Mouse (Mus musculus) forebrain, embryonic 16.5 days (tissue): ENCODE results near the gene Pon2. TPM values are rescaled to one million over a fixed set of nuclear protein-coding genes. Genes with fewer than 3 reads are reported as not detected.
"Not testable (repeated sequence)": the region's sequence is repeated elsewhere in the genome, so short reads cannot be mapped to it uniquely, and the experiment has no call there.

ENCODE experiments used
- ATAC-seq: fragments of 200-750 bp; cut with Nextera tagmentation; 2 replicates; pipeline ENCODE4 v1.8.0; 2017; ENCODE audit warnings: mild to moderate bottlenecking, moderate library complexity
- H3K27ac ChIP-seq: fragments of 300-500 bp; sonication (generic); 2 replicates; pipeline ENCODE4 v1.5.1; 2014; ENCODE audit warnings: low read length, control low read depth
- H3K27me3 ChIP-seq: fragments of 300-500 bp; sonication (generic); replicated peaks from 2 replicates; pipeline ENCODE4 v1.6.1; 2014; ENCODE audit warnings: low read length; ENCODE audit not compliant: control insufficient read depth, insufficient read depth
- H3K36me3 ChIP-seq: fragments of 300-500 bp; sonication (generic); 2 replicates; pipeline ENCODE4 v1.6.1; 2014; ENCODE audit not compliant: control insufficient read depth, insufficient read depth
- H3K4me1 ChIP-seq: fragments of 300-500 bp; sonication (generic); replicated peaks from 2 replicates; pipeline ENCODE4 v1.6.1; 2014; ENCODE audit warnings: low read length; ENCODE audit not compliant: control insufficient read depth, insufficient read depth
- H3K4me2 ChIP-seq: fragments of 300-500 bp; sonication (generic); 2 replicates; pipeline ENCODE4 v1.6.1; 2014; ENCODE audit warnings: mild to moderate bottlenecking, low read length, control low read depth
- H3K4me3 ChIP-seq: fragments of 300-500 bp; sonication (generic); replicated peaks from 2 replicates; pipeline ENCODE4 v1.5.1; 2014; ENCODE audit warnings: mild to moderate bottlenecking, low read length, control low read depth
- H3K9ac ChIP-seq: fragments of 300-500 bp; sonication (generic); replicated peaks from 2 replicates; pipeline ENCODE4 v1.6.1; 2014; ENCODE audit warnings: low read depth, low read length, control low read depth
- H3K9me3 ChIP-seq: fragments of 300-500 bp; sonication (generic); 2 replicates; pipeline ENCODE4 v1.6.1; 2016; ENCODE audit warnings: low read length; ENCODE audit not compliant: control insufficient read depth
- WGBS: fragments of 180-500 bp; shearing (Covaris S2); extraction: QIAGEN DNeasy Blood & Tissue Kit; methylation state at CpG from one replicate; pipeline ENCODE4 v1.1.7; 2014; 5-methylcytosine and 5-hydroxymethylcytosine counted together
- polyA plus RNA-seq: library from polyadenylated mRNA; unstranded; fragments of >200 nt; fragmentation: Nextera tagmentation; extraction: Ambion mirVana; gene quantifications from 2 replicates; pipeline ENCODE4 v1.2.1, GENCODE M21; 2015

The Pon2 gene
- 22.1 and 23.4 TPM in 2 replicates for polyA plus RNA-seq

GRCm38 (mm10) chr6:5298092-5298554, at the start of gene Pon2:
Pon2 (minus strand) TSS chr6:5298455.
- ATAC-seq: peak; percentile 95
- H3K4me2 ChIP-seq: peak within 1 kb of the TSS; percentile 97
- H3K9ac ChIP-seq: peak within 1 kb of the TSS; percentile 70
- peak within 1 kb of the TSS; percentile 71 for H3K4me3 ChIP-seq
- H3K9me3 ChIP-seq: no peaks in the 10 kb centered on the region
- H3K27ac ChIP-seq: peak within 1 kb of the TSS; percentile 63
- WGBS: under 1% methylated on average over 42 of the region's 47 CpGs
- H3K4me1 ChIP-seq: peaks cover 15% of the 10 kb centered on the region
- H3K36me3 ChIP-seq: no peaks in the 10 kb centered on the region
- H3K27me3 ChIP-seq: peaks cover 2% of the 10 kb centered on the region; the same call in 1 of the 2 replicates

- Histone ChIP-seq H3K4me2 (no peak overlapping the region), H3K9me3 (no peaks in the 10 kb centered on the region), H3K9ac (no peak overlapping the region), H3K36me3 (no peaks in the 10 kb centered on the region), H3K27ac (no peak overlapping the region), H3K4me1 (no peaks in the 10 kb centered on the region), H3K4me3 (no peak overlapping the region), H3K27me3 (no peaks in the 10 kb centered on the region)
- ATAC-seq: no peak
- 75% methylated on average over 6 of the region's 6 CpGs for WGBS
Observed at GRCm38 (mm10) chr6:5344255-5344654, 46.0 kb upstream of the Pon2 start.

- H3K36me3 ChIP-seq, H3K27ac ChIP-seq, H3K9me3 ChIP-seq, H3K4me3 ChIP-seq, H3K9ac ChIP-seq, ATAC-seq, H3K4me2 ChIP-seq, H3K4me1 ChIP-seq, H3K27me3 ChIP-seq: not testable (repeated sequence)
- WGBS: 96% methylated on average over 1 of the region's 1 CpGs
Observed at GRCm38 (mm10) chr6:5339283-5339682, 41.0 kb upstream of the Pon2 start.

GRCm38 (mm10) chr6:5338781-5339180, 40.5 kb upstream of the Pon2 start:
- not testable (repeated sequence) for H3K4me1 ChIP-seq, H3K27me3 ChIP-seq, H3K4me3 ChIP-seq, H3K9ac ChIP-seq, H3K27ac ChIP-seq, H3K36me3 ChIP-seq, ATAC-seq, H3K9me3 ChIP-seq, H3K4me2 ChIP-seq
- WGBS: 94% methylated on average over 4 of the region's 4 CpGs

- not testable (repeated sequence) for H3K4me1 ChIP-seq, H3K4me2 ChIP-seq, H3K36me3 ChIP-seq, H3K27ac ChIP-seq, H3K9me3 ChIP-seq, H3K27me3 ChIP-seq, H3K9ac ChIP-seq, ATAC-seq, H3K4me3 ChIP-seq
Observed at GRCm38 (mm10) chr6:5336016-5336415, 37.8 kb upstream of the Pon2 start.

- Histone ChIP-seq H3K4me1 (no peaks in the 10 kb centered on the region), H3K27me3 (no peaks in the 10 kb centered on the region), H3K36me3 (no peaks in the 10 kb centered on the region), H3K27ac (no peak overlapping the region), H3K9ac (no peak overlapping the region), H3K9me3 (no peaks in the 10 kb centered on the region), H3K4me2 (no peak overlapping the region), H3K4me3 (no peak overlapping the region)
- 50% methylated on average over 5 of the region's 5 CpGs for WGBS
- ATAC-seq: no peak
Observed at GRCm38 (mm10) chr6:5334021-5334420, 35.8 kb upstream of the Pon2 start.

- H3K27me3 ChIP-seq: no peaks in the 10 kb centered on the region
- H3K4me2 ChIP-seq: no peak overlapping the region
- no peak overlapping the region for H3K27ac ChIP-seq
- ATAC-seq: no peak
- 71% methylated on average over 3 of the region's 3 CpGs for WGBS
- H3K4me1 ChIP-seq: no peaks in the 10 kb centered on the region
- no peaks in the 10 kb centered on the region for H3K36me3 ChIP-seq
- no peak overlapping the region for H3K9ac ChIP-seq
- no peaks in the 10 kb centered on the region for H3K9me3 ChIP-seq
- H3K4me3 ChIP-seq: no peak overlapping the region
Observed at GRCm38 (mm10) chr6:5332560-5333150, 34.4 kb upstream of the Pon2 start.

GRCm38 (mm10) chr6:5325122-5325521, 26.9 kb upstream of the Pon2 start:
- Histone ChIP-seq H3K36me3 (no peaks in the 10 kb centered on the region), H3K9ac (no peak overlapping the region), H3K27ac (no peak overlapping the region), H3K27me3 (no peaks in the 10 kb centered on the region), H3K4me2 (no peak overlapping the region), H3K9me3 (no peaks in the 10 kb centered on the region), H3K4me1 (no peaks in the 10 kb centered on the region), H3K4me3 (no peak overlapping the region)
- WGBS: 50% methylated on average over 2 of the region's 2 CpGs
- ATAC-seq: no peak

GRCm38 (mm10) chr6:5324101-5324500, 25.8 kb upstream of the Pon2 start:
- not testable (repeated sequence) for H3K4me1 ChIP-seq, ATAC-seq, H3K4me2 ChIP-seq, H3K27ac ChIP-seq, H3K9ac ChIP-seq, H3K27me3 ChIP-seq, H3K4me3 ChIP-seq, H3K9me3 ChIP-seq, H3K36me3 ChIP-seq
- 97% methylated on average over 6 of the region's 6 CpGs for WGBS

- no peak overlapping the region for H3K4me2 ChIP-seq
- WGBS: 94% methylated on average over 9 of the region's 9 CpGs
- H3K4me3 ChIP-seq: no peak overlapping the region
- H3K9ac ChIP-seq: no peak overlapping the region
- ATAC-seq: no peak
- H3K27ac ChIP-seq: no peak overlapping the region
- H3K27me3 ChIP-seq: no peaks in the 10 kb centered on the region
- H3K9me3 ChIP-seq: peaks cover 3% of the 10 kb centered on the region; the same call in 1 of the 2 replicates
- no peaks in the 10 kb centered on the region for H3K4me1 ChIP-seq
- no peaks in the 10 kb centered on the region for H3K36me3 ChIP-seq
Observed at GRCm38 (mm10) chr6:5316630-5317029, 18.4 kb upstream of the Pon2 start.
